Mouse (Mus musculus) frontal cortex, adult (tissue): ENCODE results near the gene Rfc4.

Experiments
- ATAC-seq: cut with Nextera tagmentation; 2 replicates; pipeline ENCODE4 v1.9.2; 2017; ENCODE audit warnings: mild to moderate bottlenecking, moderate library complexity, mixed read lengths; ENCODE audit not compliant: low TSS enrichment

Gene Rfc4

DNA sequence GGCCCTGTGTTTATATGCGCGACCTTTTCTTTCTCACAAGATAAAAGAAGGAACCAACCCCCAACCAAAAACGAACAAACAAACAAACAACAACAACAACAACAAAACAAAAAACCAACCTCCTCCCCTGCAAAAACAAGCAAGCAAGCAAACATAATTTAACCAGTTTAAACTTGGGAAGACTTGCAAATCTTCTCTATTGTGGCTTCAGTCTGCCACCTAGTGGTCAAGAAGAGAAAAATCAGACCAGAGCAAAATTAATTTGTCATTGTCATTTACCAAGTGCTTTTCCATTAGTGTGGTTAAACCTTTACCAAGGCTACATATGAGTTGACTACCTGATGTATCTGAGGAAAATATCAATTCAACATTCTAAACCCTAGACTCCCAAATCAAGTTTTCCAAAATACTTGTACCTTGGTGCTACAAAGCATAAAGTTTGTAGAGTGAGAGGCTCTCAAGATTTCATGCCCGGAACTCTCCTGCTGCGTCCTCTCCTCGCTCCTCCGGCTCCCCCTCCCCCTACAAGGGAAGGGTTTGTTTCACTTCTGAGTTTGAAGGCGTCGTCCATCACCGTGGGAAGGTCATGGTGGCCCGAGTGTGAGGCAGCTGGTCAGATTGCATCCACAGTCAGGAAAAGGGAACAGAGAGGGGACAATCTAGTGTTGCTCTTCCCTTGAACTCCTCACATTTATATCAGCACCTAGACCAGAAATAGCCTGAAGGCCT, 8.0 kb upstream of the Rfc4 start:
- peak; percentile 64; the same call in 1 of the 2 replicates for ATAC-seq

DNA sequence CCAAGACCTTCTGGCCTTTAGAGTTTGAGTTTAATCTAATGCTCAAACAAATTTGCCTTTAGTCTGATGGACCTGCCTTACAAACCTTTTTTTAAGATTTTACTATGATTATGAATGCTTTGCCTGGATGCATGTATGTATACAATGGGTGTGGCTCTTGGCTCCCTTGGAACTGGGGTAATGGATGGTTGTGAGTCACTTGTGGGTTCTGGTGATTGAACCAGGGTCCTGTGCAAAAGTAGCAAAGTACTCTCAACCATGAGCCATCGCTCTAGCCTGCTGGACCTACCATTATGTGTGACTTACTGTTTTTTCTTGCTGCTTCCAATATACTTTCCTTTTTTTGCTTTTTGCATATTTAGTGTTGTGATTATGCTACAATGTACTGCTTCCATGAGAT, 4.8 kb upstream of the Rfc4 start:
- no peak for ATAC-seq

DNA sequence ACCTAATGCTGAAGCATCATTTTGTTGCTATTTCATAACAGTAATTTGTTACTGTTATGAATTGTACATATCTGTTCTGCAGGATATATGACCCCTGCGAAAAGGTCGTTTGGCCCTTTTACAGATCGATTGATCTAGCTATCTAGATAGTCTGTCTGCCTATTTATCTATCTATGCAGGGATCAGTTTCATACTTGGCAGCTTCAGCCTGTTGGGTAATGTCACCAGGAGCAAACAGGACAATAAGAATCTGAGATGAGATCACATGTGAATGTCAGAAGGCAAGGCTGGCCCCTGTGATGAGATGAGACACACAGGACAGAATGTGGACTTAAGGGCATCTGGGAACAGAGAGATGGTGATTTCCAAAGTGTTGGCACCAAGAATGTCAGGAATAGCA, 2.8 kb upstream of the Rfc4 start:
- ATAC-seq, result no peak

DNA sequence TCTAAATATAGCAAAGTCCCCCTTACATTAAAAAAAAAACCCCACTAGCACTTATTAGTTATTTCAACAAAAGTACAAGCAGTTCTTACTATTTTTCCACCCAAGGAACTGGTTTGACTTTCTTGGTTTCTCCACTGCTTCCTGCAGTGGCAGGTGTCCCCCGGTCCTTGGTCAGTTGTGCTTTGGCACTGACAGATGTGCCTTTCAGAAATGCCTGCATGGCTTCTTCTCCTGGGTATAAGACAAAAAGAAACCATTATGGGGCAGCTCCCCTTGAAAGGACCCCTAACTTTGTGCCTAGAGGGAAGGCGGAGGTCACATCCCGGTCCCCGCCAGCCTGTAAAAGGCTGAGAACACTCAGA, 245 bp downstream of the Rfc4 start:
- ATAC-seq, result no peak

DNA sequence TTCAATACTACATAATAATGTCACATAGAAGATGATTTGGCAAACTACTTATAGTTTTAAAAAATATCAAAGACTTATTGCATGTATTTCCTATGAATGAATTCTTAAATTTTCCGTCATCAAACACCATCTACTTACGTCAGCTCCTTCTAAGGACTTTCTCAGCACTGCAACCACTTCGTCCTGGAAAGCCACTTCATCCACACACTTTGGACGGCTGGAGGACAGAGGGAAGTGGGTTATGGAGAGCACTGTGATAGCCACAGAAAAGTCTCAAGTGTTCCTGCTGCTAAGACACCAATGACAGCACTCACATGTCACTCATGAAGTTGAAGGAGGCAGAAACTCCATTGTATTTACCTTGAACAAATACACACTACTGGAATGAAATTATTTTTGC, 3.1 kb downstream of the Rfc4 start:
- ATAC-seq, result no peak

DNA sequence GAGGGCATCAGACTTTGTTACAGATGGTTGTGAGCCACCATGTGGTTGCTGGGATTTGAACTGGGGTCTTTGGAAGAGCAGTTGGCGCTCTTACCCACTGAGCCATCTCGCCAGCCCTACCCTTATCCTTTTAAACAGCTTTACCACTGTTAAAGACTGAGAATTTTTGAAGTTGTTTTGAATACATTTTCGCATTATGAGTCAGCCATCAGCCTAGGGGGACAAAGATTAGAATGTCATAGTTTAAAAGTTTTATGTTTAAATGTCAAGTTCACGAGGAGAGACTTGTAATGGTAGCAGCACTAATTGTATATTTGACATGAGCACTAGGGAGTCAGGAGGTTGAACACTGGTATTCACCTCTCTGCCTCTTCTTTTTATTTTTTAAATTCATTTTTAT, 4.4 kb downstream of the Rfc4 start:
- no peak for ATAC-seq

DNA sequence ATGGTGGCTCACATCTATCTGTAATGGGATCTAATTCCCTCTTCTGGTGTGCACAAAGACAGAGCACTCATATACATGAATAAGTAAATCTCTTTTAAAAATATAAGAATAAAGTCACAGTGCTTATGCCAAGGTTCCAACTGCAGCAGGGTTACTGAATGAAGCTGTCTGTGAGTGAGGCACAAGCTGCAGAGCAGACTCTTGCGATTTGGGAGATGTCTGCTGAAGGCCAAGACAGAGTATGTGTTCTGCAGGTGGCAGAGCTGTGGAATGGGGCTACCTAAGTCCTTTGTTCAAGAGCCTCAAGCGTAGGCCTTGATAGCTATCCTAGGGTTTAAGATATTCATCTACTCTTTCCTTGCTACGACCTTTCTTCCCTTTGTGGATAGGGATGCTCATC, 5.1 kb downstream of the Rfc4 start:
- ATAC-seq, result no peak

DNA sequence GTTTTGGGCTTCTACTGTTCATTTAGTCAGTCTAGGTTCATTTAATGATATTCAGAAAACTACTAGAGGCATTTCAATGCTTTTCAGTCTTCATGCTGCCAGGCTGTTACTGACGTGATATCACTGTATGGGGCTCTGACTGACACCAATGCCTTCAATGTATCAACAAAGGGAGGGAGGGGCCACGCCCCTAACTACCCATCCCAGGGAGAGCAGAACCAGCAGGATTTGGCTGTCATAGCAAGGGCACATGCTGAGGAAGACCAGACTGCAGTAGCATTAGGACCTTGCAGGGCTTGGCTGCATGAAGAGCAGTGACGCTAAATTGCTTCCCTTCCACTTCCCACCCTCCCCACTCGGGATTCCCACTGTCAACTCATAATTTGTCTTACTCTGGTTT, 10.4 kb downstream of the Rfc4 start:
- no peak for ATAC-seq

DNA sequence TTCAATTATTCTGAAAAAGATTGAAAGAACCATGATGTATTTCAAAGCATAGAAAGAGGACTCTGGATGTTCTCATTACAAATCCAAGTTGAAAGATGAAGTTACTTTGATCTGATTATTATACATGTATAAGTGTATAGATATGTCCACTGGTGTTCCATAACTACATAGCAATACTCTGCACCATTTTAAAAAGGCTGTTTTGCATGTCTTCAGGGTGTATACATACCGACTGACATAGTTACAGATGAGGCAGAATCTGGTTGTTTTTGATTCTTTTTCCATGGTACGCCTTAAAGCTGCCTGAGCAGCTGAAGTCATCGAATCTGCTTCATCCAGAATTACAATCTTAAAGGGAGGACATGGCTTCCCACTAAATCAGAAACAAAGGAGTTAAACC, 12.1 kb downstream of the Rfc4 start:
- no peak for ATAC-seq

DNA sequence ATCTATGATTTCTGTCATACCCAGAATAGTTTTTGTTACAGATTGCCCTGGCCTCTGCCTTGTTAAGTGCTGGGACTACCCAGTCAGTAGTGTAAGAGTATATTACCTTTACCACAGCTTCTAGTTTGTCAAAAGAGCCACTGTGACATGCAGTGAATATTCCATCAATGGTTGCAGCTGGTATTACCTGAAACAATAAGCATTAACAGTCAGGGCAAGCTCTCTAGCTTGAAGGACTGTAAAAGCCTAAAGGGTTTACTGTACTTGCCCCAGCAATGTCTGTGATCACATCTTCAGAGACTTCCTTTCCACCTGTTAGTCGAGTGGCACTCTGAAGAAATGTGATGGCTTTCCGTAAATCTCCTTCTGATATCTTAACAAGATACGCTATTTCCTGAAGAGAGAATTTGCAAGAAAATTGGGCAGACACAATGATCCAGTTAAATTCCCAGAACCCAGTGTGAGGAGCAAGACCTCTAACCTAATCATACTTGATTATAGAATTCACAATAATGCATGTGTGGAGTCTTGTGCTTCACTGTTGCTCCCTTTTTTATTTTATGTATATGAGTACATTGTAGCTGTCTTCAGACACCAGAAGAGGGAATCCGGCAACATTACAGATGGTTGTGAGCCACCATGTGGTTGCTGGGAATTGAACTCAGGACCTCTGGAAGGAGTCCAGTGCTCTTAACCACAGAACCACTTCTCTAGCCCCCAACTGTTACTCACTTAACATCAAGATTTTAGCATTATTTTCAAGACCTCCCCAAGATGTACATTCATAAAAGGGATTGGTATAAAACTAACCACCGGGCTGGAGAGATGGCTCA, 13.0 kb downstream of the Rfc4 start:
- no peak for ATAC-seq

DNA sequence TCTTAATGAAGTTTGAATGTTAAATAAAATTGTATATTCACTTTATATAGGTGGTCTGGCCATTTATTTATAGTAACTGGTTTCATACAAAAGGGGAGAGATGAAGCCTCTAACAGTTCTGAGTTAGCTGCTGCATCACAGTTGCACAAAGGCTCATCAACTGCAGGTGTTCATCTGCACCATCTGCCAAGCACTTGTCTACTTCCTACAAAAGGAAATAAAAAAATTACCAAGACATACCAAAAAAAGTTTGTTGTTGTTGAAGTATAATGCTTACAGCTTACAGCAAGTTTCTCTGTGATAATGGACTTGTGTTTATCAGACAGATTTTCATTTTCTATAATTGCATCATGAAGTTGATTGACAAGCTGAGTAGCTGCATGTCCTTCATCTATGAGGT, 13.6 kb downstream of the Rfc4 start:
- ATAC-seq, result no peak

DNA sequence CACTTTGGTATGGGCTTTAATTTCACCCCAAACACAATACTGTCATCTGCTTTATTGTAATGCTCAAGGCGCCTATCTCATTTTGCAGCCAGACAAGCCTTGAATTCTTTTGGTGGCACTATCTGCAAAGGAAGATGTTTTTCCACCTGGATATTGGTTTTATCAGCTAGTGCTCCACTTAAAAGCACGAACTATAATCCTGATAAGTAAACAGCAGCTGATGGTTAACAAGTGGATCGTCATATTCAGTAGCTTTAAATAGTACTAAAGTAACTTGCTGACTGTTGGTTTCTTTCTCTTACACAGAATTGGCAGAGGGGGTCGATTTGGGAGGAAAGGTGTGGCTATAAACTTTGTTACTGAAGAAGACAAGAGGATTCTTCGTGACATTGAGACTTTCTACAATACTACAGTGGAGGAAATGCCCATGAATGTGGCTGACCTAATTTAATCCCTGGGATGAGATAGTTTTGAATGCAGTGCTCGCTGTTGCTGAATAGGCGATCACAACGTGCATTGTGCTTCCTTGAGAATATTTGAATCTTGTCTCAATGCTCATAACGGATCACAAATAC, 14.6 kb downstream of the Rfc4 start:
- ATAC-seq, result no peak

DNA sequence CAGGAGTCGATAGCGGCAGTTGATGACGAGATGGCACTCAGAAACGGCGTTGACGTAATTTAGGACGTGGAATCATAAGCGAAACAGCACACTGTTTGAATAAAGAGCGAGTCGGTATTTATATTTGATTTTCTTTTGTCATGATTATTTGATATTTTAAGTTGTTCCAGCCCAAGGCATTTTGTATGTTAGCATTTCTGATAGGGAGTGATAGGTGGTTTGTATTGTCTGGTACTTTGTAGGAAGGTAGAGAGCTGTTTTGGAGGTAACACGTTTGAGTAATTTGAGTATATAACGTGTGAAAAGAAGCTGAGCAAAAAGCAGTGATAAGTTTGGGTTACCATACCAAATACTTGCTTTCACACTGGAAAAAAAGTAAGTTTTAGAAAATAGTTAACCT, 15.2 kb downstream of the Rfc4 start:
- ATAC-seq, result no peak

DNA sequence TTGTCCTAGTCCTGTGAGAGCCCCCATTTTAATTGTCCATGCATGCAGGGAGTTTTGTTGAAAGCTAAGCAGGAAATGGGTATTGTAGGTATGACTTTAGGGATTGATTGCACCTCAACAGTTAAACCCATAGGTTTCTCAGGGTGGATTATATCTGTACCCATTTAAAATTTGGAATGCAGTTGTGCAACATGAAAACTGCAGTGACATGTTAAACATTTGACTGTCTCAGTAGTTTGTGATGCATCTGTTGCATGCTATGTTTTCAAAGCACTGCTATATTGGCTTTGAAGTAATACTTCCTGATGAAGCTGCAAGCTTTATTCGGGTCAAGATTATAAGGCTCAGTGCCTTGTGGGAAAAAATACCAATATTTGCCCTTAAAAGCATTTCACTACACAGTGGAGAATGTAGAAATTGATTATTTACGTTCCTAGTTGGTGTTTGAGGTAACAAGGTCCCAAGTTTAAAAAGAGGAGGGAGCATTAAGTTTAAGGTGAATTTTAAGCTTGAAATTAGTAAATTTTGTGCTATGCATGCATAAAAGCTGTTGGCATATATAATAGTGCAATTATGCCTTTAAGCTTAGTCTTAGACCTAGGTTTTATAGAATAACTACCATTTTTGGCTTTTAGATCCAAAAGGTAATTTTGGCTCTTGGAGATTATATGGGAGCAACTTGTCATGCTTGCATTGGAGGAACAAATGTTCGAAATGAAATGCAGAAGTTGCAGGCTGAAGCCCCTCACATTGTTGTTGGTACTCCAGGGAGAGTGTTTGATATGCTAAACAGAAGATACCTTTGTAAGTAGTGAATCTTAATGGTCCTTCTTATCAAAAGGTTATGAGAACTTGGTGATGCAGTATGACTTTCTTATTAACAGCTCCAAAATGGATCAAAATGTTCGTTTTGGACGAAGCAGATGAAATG, 17.9 kb downstream of the Rfc4 start:
- ATAC-seq, result no peak

DNA sequence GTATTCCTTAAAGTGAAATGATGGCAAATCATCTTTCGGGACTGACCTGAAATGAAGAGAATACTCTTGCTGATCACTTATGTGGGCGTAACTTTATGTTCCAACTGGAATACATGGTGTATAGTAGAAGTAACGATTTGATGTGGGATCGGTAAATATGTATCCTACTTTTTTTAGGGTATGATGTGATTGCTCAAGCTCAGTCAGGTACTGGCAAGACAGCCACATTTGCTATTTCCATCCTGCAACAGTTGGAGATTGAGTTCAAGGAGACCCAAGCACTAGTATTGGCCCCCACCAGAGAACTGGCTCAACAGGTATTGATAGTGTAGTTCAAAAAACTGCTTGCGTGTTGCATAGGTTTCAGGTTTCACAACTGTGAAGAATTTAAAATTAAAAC, 18.6 kb downstream of the Rfc4 start:
- ATAC-seq, result no peak

DNA sequence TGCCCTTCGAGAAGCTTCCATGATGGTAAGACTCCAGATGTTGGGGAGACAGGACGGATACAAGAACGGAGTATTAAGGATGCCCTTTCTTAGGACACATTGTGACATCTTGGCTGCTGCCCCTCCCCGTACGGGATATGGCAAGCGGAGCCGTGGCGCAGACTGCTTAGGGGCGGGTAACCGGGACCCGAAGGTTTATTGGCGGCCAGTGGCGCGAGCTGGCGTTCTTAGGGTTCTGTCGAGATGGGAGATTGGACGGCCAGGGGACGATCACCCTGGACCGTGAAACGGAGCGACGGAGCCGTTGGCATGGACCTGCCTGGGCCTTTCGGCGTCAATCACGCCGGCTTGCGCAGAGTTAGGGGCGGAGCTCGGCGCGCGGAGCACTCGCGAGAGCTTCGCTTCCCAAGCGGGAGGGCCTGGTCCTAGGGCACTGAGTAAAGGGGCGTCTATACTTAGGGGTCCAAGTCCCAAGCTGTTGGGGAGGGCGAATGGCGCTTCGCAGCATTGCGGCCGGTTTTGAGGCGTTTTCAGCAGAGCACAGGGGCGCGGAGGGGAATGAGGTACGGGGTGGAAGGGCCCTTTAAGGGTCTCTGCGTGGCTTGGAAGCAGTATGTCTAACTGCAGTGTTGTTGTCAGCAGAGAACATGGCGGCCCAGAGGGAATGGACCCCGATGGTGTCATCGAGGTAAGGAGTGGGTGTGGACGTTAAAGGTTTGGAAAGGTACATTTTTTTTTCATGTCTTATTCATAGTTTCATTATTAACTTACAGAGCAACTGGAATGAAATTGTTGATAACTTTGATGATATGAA, 19.4 kb downstream of the Rfc4 start:
- peak; percentile 90 for ATAC-seq

DNA sequence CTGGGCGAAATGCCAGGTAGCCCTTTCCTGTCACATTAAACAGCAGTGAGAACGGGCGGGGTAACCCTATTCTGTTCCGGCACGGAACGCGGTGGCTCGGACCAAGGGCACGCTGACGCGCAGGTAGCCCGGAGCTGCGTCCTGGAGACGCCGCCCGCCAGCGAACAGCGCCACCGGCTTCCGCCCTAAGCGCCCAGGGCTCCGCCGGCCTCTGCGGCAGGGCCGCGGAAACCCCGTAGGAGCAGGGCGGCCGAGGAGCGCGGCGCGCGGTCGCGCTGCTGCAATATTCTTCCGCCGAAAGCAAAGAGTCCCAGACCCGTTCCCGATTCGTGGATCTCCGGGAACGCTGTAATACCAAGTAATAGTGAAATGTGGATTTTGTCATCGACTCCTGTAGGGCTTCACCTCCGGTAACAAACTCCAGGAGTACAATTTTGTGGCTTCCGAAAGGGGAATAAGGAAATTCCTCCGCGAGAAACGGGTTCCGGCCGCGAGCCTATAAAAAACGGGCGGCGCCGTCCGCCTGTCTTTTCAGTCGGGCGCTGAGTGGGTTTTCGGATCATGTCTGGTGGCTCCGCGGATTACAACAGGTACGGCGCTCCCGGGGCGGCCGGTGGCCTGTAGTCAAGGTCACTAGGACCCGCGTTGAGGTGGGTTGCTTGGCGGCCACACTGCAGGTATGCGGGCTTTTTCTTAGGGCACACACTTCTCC, 20.1 kb downstream of the Rfc4 start, which contains the start of gene Eif4a2:
Gene Eif4a2, plus strand, starts transcription at position 214 of the 712 bp plus-strand sequence.
- ATAC-seq, result peak; percentile 90

DNA sequence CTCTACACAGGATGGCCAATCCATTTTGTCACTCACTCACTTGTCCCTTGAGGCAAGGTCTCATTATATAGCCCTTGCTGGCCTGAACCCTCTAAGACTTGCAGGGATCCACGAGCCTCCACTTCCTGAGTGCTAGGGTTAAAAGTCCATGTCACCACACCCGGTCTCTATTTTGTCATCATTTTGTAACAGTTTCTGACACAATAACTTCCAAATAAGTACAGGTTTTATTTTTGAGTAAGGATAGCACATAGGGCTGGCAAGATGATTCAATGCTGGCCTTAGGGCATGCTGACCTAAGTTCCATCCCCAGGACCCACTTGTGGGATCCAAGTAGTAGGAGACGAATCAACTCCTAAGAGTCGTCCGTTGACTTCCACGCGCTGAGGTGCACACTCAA, 21.4 kb downstream of the Rfc4 start:
- ATAC-seq, result no peak

DNA sequence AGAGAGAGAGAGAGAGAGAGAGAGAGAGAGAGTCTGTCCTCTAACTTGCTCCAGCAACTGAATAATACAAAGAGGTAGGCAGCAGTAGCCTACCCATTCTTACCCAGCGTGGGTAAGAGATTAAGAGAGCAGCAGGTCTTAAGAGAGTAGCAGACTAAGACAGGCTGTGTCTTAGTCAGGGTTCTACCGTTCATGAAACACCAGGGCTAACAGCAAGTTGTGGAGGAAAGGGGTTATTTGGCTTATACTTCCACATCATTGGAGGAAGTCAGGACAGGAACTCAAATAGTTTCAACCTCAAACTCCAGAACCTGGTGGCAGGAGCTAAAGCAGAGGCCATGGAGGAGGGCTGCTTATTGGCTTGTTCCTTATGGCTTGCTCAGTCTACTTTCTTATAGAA, 23.7 kb downstream of the Rfc4 start:
- ATAC-seq, result no peak

DNA sequence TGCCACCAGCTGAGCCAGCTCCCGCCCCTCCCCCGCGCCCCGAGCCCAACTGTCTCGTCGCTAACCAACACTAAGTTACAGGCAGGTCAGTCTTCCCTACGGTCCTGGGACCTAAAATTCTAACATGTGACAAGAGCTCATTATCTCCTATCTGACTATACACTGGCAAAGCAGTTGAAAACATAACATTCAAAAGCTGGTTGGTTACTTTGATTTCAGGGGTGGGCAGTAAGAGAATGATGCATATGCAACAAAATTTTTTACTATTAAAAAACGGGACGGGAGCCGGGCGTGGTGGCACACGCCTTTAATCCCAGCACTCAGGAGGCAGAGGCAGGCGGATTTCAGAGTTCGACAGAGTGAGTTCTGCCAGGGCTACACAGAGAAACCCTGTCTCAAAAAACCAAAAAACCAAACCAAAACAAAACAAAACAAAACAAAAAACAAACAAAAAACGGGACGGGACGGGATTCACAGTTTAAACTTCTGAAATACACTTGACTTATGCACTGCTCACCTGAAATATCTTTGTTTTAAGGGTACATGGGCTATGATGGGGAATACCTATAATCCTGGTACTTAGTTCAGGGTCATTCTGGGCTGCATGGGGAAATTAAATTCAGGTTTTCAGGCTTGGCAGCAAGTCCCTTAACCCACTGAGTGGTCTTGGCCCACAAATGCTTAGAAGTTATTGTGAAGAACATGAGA, 24.3 kb downstream of the Rfc4 start:
- ATAC-seq, result no peak
